8 mouse cellular contexts compared by ENCODE assay signal in genomic region chr4:114410443-114410842, GRCm38 (mm10). TPM values are rescaled to one million over a fixed set of nuclear protein-coding genes. Genes with fewer than 3 reads are reported as not detected.
DNase-seq lines count a peak whose midpoint lies in the region; ATAC-seq and TF ChIP-seq lines count a peak whose summit lies in the region.

No protein-coding gene starts in this region.

- no peak for DNase-seq in layer of hippocampus, adult 2 months (ENCODE audit: low spot score in 2 of 2)
- no peak for DNase-seq in layer of hippocampus, adult 8-10 months (ENCODE audit: low spot score in 2 of 2)
- peak; percentile 52 for DNase-seq in kidney, adult 2 months
- DNase-seq in testis, postnatal 14 days (ENCODE audit: low spot score): no peak
- no peak for DNase-seq in gastrocnemius, adult 8-10 months (ENCODE audit: low spot score in 2 of 2)
- no peak for DNase-seq in MN1 (ENCODE audit: low spot score)

- no peaks in the 10 kb centered on the region for H3K36me3 ChIP-seq in embryonic facial prominence, embryonic 12.5 days
- no peaks in the 10 kb centered on the region; the same call in 1 of the 2 replicates for H3K36me3 ChIP-seq in kidney, adult 2 months (ENCODE audit: control insufficient read depth, insufficient read depth, low read length)
- no peaks in the 10 kb centered on the region for H3K36me3 ChIP-seq in midbrain, embryonic 15.5 days (replicated peaks)

- H3K9me3 ChIP-seq in embryonic facial prominence, embryonic 12.5 days: no peaks in the 10 kb centered on the region
- H3K9me3 ChIP-seq in midbrain, embryonic 15.5 days: no peaks in the 10 kb centered on the region

- peak overlapping the region; percentile 31 for H3K4me2 ChIP-seq in embryonic facial prominence, embryonic 12.5 days (replicated peaks)
- peak overlapping the region; percentile 7; the same call in 1 of the 2 replicates for H3K4me2 ChIP-seq in midbrain, embryonic 15.5 days

- WGBS in embryonic facial prominence, embryonic 12.5 days: 9% methylated on average over 11 of the region's 11 CpGs
- WGBS in kidney, adult 2 months: 20% methylated on average over 11 of the region's 11 CpGs
- WGBS in midbrain, embryonic 15.5 days: 10% methylated on average over 11 of the region's 11 CpGs

- peak overlapping the region; percentile 7; the same call in 1 of the 2 replicates for H3K27ac ChIP-seq in layer of hippocampus, adult 2 months
- no peak overlapping the region for H3K27ac ChIP-seq in embryonic facial prominence, embryonic 12.5 days
- H3K27ac ChIP-seq in kidney, adult 2 months (ENCODE audit: insufficient read depth, low read depth, low read length): peak overlapping the region; percentile 92
- H3K27ac ChIP-seq in midbrain, embryonic 15.5 days: no peak overlapping the region

- H3K9ac ChIP-seq in embryonic facial prominence, embryonic 12.5 days: no peak overlapping the region
- H3K9ac ChIP-seq in midbrain, embryonic 15.5 days: no peak overlapping the region

- no peak overlapping the region for H3K4me3 ChIP-seq in layer of hippocampus, adult 2 months
- no peak overlapping the region for H3K4me3 ChIP-seq in embryonic facial prominence, embryonic 12.5 days
- H3K4me3 ChIP-seq in kidney, adult 2 months (ENCODE audit: insufficient read depth, low read depth, low read length): peak overlapping the region; percentile 39
- no peak overlapping the region for H3K4me3 ChIP-seq in midbrain, embryonic 15.5 days

- H3K4me1 ChIP-seq in embryonic facial prominence, embryonic 12.5 days: peaks cover 37% of the 10 kb centered on the region
- H3K4me1 ChIP-seq in kidney, adult 2 months (ENCODE audit: control insufficient read depth, insufficient read depth, low read length): peaks cover 30% of the 10 kb centered on the region
- H3K4me1 ChIP-seq in midbrain, embryonic 15.5 days: peaks cover 18% of the 10 kb centered on the region

- no peak for ATAC-seq in embryonic facial prominence, embryonic 12.5 days (ENCODE audit: insufficient number of reproducible peaks, insufficient read depth, low FRiP score, low TSS enrichment)
- ATAC-seq in midbrain, embryonic 15.5 days (replicated peaks): 0 out of 2 replicates have a peak, but pooled peaks have one; percentile 28

- H3K27me3 ChIP-seq in embryonic facial prominence, embryonic 12.5 days: peaks cover 40% of the 10 kb centered on the region
- no peaks in the 10 kb centered on the region for H3K27me3 ChIP-seq in kidney, adult 2 months (replicated peaks; ENCODE audit: control insufficient read depth, insufficient read depth, low read length)
- H3K27me3 ChIP-seq in midbrain, embryonic 15.5 days (replicated peaks): peaks cover 25% of the 10 kb centered on the region

- TF ChIP-seq CTCF in layer of hippocampus, adult 2 months (conservative IDR thresholded peaks at IDR 0.05): no peak
- TF ChIP-seq CTCF in kidney, adult 2 months (conservative IDR thresholded peaks at IDR 0.05; ENCODE audit: insufficient read depth, insufficient read length, low read depth, low read length): no peak

- no peak for TF ChIP-seq POLR2A in kidney, adult 2 months (IDR thresholded peaks at IDR 0.05; ENCODE audit: low read depth, low read length)

RNA-seq across cellular contexts. Expression of gene Trabd2b, which starts 3.9 kb away (rescaled TPM):
- 1 to 10 TPM; 1.5 to 1.6 TPM for total RNA-seq in layer of hippocampus, adult 2 months (2021)
- 1 to 10 TPM; 1.8 to 2.1 (median 2.1) TPM for total RNA-seq in layer of hippocampus, adult 8-10 months (2022)
- 1.6 and 1.7 TPM in 2 replicates for polyA plus RNA-seq in embryonic facial prominence, embryonic 12.5 days (2016; fragmentation: Nextera tagmentation; extraction: Ambion mirVana)
- 31.5 and 32.2 TPM in 2 replicates for polyA plus RNA-seq in kidney, adult 2 months (2012; rRNA removed)
- 0.60 and 0.65 TPM in 2 replicates for polyA plus RNA-seq in midbrain, embryonic 15.5 days (2015; fragmentation: Nextera tagmentation; extraction: Ambion mirVana)
- total RNA-seq in gastrocnemius, adult 8-10 months (2022): 1 to 10 TPM in 3 of 4 experiments, under 1 TPM in 1; 0.99 to 1.9 (median 1.2) TPM

Comparison
In these comparisons a context has a peak if more than half of its experiments do, and no peak if none do; other contexts are left out.
1. H3K27ac ChIP-seq: peak in layer of hippocampus, adult 2 months (single experiment) and kidney, adult 2 months (single experiment); none in embryonic facial prominence, embryonic 12.5 days (single experiment) and midbrain, embryonic 15.5 days (single experiment).